Mouse (Mus musculus) embryonic fibroblast, embryonic 13.5 days (primary cell): ENCODE data around the gene Btbd11.

Source experiments
- CTCF ChIP-seq: IDR thresholded peaks from 2 replicates; pipeline ENCODE4 v1.5.1; 2011; ENCODE audit warnings: mild to moderate bottlenecking, control low read depth, low read length, moderate library complexity, borderline replicate concordance; ENCODE audit not compliant: insufficient read depth
- POLR2A ChIP-seq: IDR thresholded peaks from 2 replicates; pipeline ENCODE4 v1.6.1; 2011; ENCODE audit warnings: low read depth, mild to moderate bottlenecking, control low read depth, low read length, moderate library complexity

DNA sequence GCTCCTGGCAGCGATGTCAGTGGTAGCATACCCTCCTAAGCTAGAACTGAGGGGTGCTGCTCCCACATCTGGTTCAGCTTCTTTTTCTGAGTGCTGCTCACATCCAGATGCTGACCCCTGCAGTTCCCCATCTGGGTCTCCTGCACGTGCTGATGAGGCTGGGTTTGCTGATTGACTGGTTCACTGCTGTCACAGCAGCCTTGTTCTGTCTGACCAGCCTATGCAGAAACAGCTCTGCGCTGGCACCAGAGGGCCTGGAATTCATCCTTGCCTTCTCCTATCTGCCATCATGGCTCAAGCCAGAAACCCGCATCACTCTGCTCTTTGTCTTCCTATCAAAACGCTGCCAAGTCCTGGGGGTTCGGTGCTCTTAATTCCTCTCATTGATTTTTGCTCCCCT is 95.9 kb downstream of the Btbd11 start:
- TF ChIP-seq CTCF (no peak), POLR2A (no peak)
